Mouse (Mus musculus) bone marrow, adult 2 months (tissue): ENCODE results near the gene Kifap3. TPM values are rescaled to one million over a fixed set of nuclear protein-coding genes. Genes with fewer than 3 reads are reported as not detected.
A peak's percentile ranks its signal among the peaks of the same experiment; 100 is the strongest.
"Not testable (repeated sequence)": the region's sequence is repeated elsewhere in the genome, so short reads cannot be mapped to it uniquely, and the experiment has no call there.

Experiments used
- H3K27ac ChIP-seq: fragments of 200-500 bp; 2 replicates; pipeline ENCODE4 v1.5.1; 2012; ENCODE audit warnings: low read depth, mild to moderate bottlenecking, control low read depth, inconsistent platforms, low read length; ENCODE audit not compliant: control insufficient read depth, poor library complexity, insufficient read depth
- H3K4me1 ChIP-seq: fragments of 200-500 bp; 2 replicates; pipeline ENCODE4 v1.6.1; 2011; ENCODE audit warnings: low read length; ENCODE audit not compliant: control insufficient read depth, insufficient read depth
- H3K4me3 ChIP-seq: fragments of 200-500 bp; replicated peaks from 2 replicates; pipeline ENCODE3; 2011; ENCODE audit warnings: mild to moderate bottlenecking, low read depth, low read length, control low read depth; ENCODE audit not compliant: control insufficient read depth
- CTCF ChIP-seq: fragments of 200-500 bp; IDR thresholded peaks from 2 replicates; pipeline ENCODE4 v1.5.1; 2011; ENCODE audit warnings: low read length, control low read depth; ENCODE audit not compliant: control insufficient read depth, insufficient read depth
- POLR2A ChIP-seq: fragments of 200-500 bp; IDR thresholded peaks from 2 replicates; pipeline ENCODE4 v1.6.1; 2011; ENCODE audit warnings: low read depth, mild to moderate bottlenecking, control low read depth, low read length, borderline replicate concordance; ENCODE audit not compliant: control insufficient read depth
- whole genome bisulfite sequencing: fragments of 180-500 bp; shearing (Covaris S2); methylation state at CpG from one replicate; pipeline ENCODE4 v1.1.7; 2018; 5-methylcytosine and 5-hydroxymethylcytosine counted together
- polyA plus RNA-seq: library from polyadenylated mRNA; stranded (reverse); fragments of >200 nt; gene quantifications from 2 replicates; pipeline ENCODE4 v1.2.4, GENCODE M21; 2011; ENCODE audit warnings: low replicate concordance; ENCODE audit not compliant: missing spikeins, insufficient read depth, insufficient read length

Kifap3 gene
- 0.97 and 4.5 TPM in 2 replicates for polyA plus RNA-seq

DNA sequence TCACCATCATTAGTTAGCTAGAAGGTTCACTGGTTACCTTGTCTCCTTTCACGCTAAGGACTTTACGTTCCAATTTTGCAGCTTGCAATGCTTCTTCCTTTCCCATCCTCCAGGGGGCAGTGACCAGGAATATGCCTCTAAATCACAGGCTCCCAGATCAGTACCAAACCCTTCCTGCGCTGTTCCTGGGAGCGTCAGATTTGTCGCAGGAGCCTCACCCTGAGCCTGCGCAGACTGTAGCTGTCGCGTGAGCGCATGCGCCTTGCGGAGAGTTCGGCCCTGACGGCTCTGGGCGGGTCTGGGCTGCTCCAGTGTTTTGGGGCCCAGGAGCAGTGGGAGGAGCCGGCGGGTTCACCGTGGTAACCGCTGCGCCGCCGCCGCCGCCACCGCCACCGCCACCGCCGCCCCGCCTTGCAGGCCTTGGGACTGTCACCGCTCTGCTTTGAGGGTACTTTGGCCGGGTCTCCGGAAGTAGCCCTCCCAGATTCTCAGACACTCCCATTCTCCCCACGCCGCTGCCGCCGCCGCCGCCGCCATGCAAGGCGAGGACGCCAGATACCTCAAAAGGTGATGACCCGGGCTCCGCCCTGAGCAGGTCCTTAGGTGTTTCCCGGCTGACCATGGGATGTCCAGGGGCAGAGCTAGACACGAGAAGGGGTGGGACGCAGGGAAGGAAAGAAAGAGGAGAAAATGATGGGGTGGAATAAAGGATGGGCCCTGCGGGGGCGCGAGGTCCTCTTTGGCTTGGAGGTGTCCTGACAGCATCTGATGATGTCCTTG is at the start of gene Kifap3:
Gene Kifap3, plus strand, starts transcription at position 248 of the 780 bp plus-strand sequence.
- WGBS: 1% methylated on average over 48 of the region's 48 CpGs
- peak within 1 kb of the TSS; percentile 49 for H3K4me3 ChIP-seq
- no peaks in the 10 kb centered on the region for H3K4me1 ChIP-seq
- no peak within 1 kb of the TSS for H3K27ac ChIP-seq
- TF ChIP-seq POLR2A: no peak
- TF ChIP-seq CTCF: peak; percentile 30; the same call in 1 of the 2 replicates

GRCm38 (mm10) chr1:163731166-163731565 is 48.2 kb upstream of the Kifap3 start:
- H3K27ac ChIP-seq, H3K4me3 ChIP-seq, H3K4me1 ChIP-seq: not testable (repeated sequence)
- WGBS: 87% methylated on average over 10 of the region's 10 CpGs

DNA sequence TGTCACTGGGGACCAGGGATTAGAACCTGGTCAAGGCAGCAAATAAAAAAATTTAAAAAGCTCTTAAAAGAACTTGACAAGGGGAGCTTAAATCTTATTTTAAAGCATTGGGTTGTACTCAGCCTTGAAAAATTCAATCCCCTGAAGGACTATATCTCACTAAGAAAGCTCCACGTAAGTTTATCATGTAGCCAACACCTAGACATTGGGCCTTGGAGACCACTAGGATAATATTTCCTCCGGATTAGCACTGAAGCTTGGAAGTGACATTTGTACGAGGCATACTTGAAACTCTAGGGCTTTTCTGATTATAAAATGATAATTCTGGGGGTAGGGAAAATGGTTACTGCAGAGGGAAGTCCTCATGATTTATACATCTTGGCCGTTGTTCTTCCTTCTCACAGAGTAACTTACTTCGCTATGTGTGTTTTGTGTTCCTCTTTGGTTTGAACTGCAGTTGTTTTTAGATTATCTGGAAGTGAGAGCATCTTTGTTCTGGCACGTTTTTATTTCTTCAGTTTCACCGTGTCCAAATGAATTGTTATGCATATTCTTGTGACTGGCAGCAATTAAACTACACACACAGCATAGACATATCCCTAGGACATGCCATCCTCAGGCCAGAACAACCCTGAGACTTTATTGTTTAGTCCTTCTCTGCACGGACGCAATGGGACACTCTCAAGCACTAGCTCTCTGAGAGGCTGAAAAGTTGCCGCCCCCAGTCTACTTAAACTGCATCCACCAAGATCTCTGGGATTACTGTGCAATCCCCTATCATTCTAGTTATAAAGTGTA is 42.7 kb upstream of the Kifap3 start:
- WGBS: 67% methylated on average over 10 of the region's 10 CpGs
- TF ChIP-seq POLR2A (no peak), CTCF (no peak)
- no peak overlapping the region for H3K4me3 ChIP-seq

GRCm38 (mm10) chr1:163737239-163737533 is 42.2 kb upstream of the Kifap3 start:
- no peaks in the 10 kb centered on the region for H3K4me1 ChIP-seq
- no peak overlapping the region for H3K4me3 ChIP-seq
- 67% methylated on average over 1 of the region's 1 CpGs for WGBS
- H3K27ac ChIP-seq: no peak overlapping the region
- no peak for TF ChIP-seq POLR2A
- TF ChIP-seq CTCF: no peak

More for the DNA sequence above, 42.7 kb upstream of the Kifap3 start:
- Histone ChIP-seq H3K4me1 (no peaks in the 10 kb centered on the region), H3K27ac (no peak overlapping the region)

DNA sequence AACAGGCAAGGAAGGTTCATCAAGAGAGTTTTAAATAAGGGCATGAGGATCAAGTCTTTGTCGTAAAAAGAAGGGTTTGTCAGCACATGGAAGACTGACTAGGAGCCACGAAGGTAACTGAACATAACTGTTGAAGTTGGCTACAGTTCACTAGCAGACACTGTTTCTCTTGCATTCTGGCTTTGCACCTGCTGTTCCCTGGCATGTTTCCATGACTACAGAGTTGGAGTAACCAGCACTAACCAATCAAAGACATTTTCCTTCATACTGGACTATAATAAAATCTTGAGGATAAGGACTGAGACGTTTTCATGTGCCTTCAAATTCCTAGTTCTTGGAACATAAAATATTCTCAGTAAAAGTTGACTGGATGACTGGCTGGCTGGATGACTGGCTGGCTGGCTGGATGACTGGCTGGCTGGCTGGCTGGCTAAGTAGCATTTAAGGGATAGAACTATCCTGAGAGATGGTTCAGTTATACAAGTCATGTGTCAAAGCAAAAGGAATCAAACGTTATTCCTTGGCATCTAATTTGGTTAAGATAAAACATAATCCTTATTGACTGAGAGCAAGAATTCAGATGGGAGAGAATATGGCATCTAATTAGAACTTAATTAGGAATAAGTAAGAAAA is 27.9 kb upstream of the Kifap3 start:
- H3K4me3 ChIP-seq: no peak overlapping the region
- TF ChIP-seq POLR2A: no peak
- 65% methylated on average over 4 of the region's 4 CpGs for WGBS

GRCm38 (mm10) chr1:163757462-163758207 is 21.7 kb upstream of the Kifap3 start:
- no peak overlapping the region for H3K4me3 ChIP-seq
- 77% methylated on average over 10 of the region's 10 CpGs for WGBS
- no peak overlapping the region for H3K27ac ChIP-seq
- H3K4me1 ChIP-seq: no peaks in the 10 kb centered on the region
- no peak for TF ChIP-seq POLR2A
- TF ChIP-seq CTCF: no peak

More for the DNA sequence above, 27.9 kb upstream of the Kifap3 start:
- no peaks in the 10 kb centered on the region for H3K4me1 ChIP-seq
- no peak overlapping the region for H3K27ac ChIP-seq

GRCm38 (mm10) chr1:163783577-163783976 is 4.2 kb downstream of the Kifap3 start:
- WGBS: 86% methylated on average over 8 of the region's 11 CpGs
- not testable (repeated sequence) for H3K4me3 ChIP-seq, H3K27ac ChIP-seq, H3K4me1 ChIP-seq

DNA sequence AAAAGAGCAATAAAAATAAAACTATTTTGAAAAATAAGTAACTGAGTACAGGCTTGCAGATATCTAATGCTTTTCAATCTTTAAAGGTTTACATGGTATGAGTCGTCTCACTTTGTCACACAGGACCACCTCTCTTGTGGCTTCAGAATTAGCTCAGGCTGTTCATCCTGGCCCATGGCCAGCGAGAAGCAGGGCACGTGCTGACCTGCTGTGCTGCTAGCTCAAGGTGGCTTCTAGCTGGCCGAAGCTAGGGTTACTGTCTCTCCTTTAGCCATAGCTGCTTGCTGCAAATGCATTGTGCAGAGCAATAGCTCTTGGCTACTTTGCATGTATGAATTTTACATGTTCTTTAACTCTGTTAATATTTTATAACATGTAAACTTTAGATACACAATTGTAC is 42.0 kb downstream of the Kifap3 start:
- 69% methylated on average over 4 of the region's 4 CpGs for WGBS
- TF ChIP-seq CTCF (no peak), POLR2A (no peak)
- Histone ChIP-seq H3K4me3 (no peak overlapping the region), H3K27ac (no peak overlapping the region), H3K4me1 (no peaks in the 10 kb centered on the region)
